Mouse (Mus musculus) intestine, embryonic 14.5 days (tissue): Measurements from ENCODE around the gene Pkn2. TPM values are rescaled to one million over a fixed set of nuclear protein-coding genes. Genes with fewer than 3 reads are reported as not detected.
A peak's percentile ranks its signal among the peaks of the same experiment; 100 is the strongest.

Experiments
- ATAC-seq: fragments of 200-750 bp; cut with Nextera tagmentation; replicated peaks from 2 replicates; pipeline ENCODE4 v1.8.0; 2017; ENCODE audit warnings: low read depth, moderate number of reproducible peaks, moderate TSS enrichment, moderate library complexity; ENCODE audit not compliant: low FRiP score, low TSS enrichment
- DNase-seq: peaks from one replicate; pipeline ENCODE4 v3.0.0-alpha.2; 2018; ENCODE audit warnings: low spot score
- H3K27ac ChIP-seq: fragments of 300-500 bp; sonication (generic); 2 replicates; pipeline ENCODE4 v1.5.1; 2014; ENCODE audit warnings: low read depth, mild to moderate bottlenecking, control low read depth
- H3K27me3 ChIP-seq: fragments of 300-500 bp; sonication (generic); replicated peaks from 2 replicates; pipeline ENCODE4 v1.6.1; 2014; ENCODE audit warnings: low read length, control low read depth; ENCODE audit not compliant: control insufficient read depth, insufficient read depth
- H3K36me3 ChIP-seq: fragments of 300-500 bp; sonication (generic); 2 replicates; pipeline ENCODE4 v1.6.1; 2014; ENCODE audit warnings: low read length, control low read depth; ENCODE audit not compliant: control insufficient read depth, insufficient read depth
- H3K4me1 ChIP-seq: fragments of 300-500 bp; sonication (generic); replicated peaks from 2 replicates; pipeline ENCODE4 v1.6.1; 2014; ENCODE audit warnings: low read length, control low read depth, mixed read lengths; ENCODE audit not compliant: control insufficient read depth, insufficient read depth
- H3K4me2 ChIP-seq: fragments of 300-500 bp; sonication (generic); 2 replicates; pipeline ENCODE4 v1.6.1; 2014; ENCODE audit warnings: low read length
- H3K4me3 ChIP-seq: fragments of 300-500 bp; sonication (generic); 2 replicates; pipeline ENCODE4 v1.5.1; 2014; ENCODE audit warnings: low read depth, low read length, control low read depth, mixed read lengths
- H3K9ac ChIP-seq: fragments of 300-500 bp; sonication (generic); 2 replicates; pipeline ENCODE4 v1.6.1; 2014; ENCODE audit warnings: mild to moderate bottlenecking, low read length
- H3K9me3 ChIP-seq: fragments of 300-500 bp; sonication (generic); 2 replicates; pipeline ENCODE4 v1.6.1; 2016; ENCODE audit warnings: low read length, control low read depth; ENCODE audit not compliant: control insufficient read depth
- WGBS: fragments of 180-500 bp; shearing (Covaris S2); extraction: QIAGEN DNeasy Blood & Tissue Kit; methylation state at CpG from one replicate; pipeline ENCODE4 v1.1.7; 2014; 5-methylcytosine and 5-hydroxymethylcytosine counted together
- polyA plus RNA-seq: library from polyadenylated mRNA; unstranded; fragments of >200 nt; fragmentation: Nextera tagmentation; extraction: Ambion mirVana; gene quantifications from 2 replicates; pipeline ENCODE4 v1.2.1, GENCODE M21; 2014

Pkn2 gene
- polyA plus RNA-seq, 1 experiment from 2014 or later: 51.5 TPM

- H3K9ac ChIP-seq: peak within 1 kb of the TSS; percentile 96
- under 1% methylated on average over 64 of the region's 64 CpGs for WGBS
- H3K4me3 ChIP-seq: peak within 1 kb of the TSS; percentile 97
- peak; percentile 99 for ATAC-seq
- H3K9me3 ChIP-seq: no peaks in the 10 kb centered on the region
- H3K27me3 ChIP-seq: no peaks in the 10 kb centered on the region
- DNase-seq: peak; percentile 98
- peaks cover 11% of the 10 kb centered on the region for H3K4me1 ChIP-seq
- peak within 1 kb of the TSS; percentile 99 for H3K4me2 ChIP-seq
- no peaks in the 10 kb centered on the region for H3K36me3 ChIP-seq
- peak within 1 kb of the TSS; percentile 86 for H3K27ac ChIP-seq
These were observed 116.6 kb downstream of the Pkn2 start, which contains the start of gene Gtf2b for GRCm38 (mm10) chr3:142764995-142765777. TSS of gene Gtf2b (plus strand) at chr3:142765045.

GRCm38 (mm10) chr3:142760356-142760755 lies 121.4 kb downstream of the Pkn2 start:
- no peak for ATAC-seq
- Histone ChIP-seq H3K9me3 (no peaks in the 10 kb centered on the region), H3K9ac (no peak overlapping the region), H3K27me3 (no peaks in the 10 kb centered on the region), H3K4me2 (no peak overlapping the region), H3K27ac (no peak overlapping the region), H3K4me3 (no peak overlapping the region), H3K36me3 (no peaks in the 10 kb centered on the region), H3K4me1 (no peaks in the 10 kb centered on the region)
- no peak for DNase-seq
- 73% methylated on average over 6 of the region's 6 CpGs for WGBS

GRCm38 (mm10) chr3:142758593-142758992 lies 123.2 kb downstream of the Pkn2 start:
- Histone ChIP-seq H3K4me2 (no peak overlapping the region), H3K9ac (no peak overlapping the region), H3K9me3 (no peaks in the 10 kb centered on the region), H3K27me3 (no peaks in the 10 kb centered on the region), H3K4me1 (no peaks in the 10 kb centered on the region), H3K27ac (no peak overlapping the region), H3K36me3 (no peaks in the 10 kb centered on the region), H3K4me3 (no peak overlapping the region)
- no peak for ATAC-seq
- WGBS: 89% methylated on average over 7 of the region's 7 CpGs
- no peak for DNase-seq

- DNase-seq: no peak
- H3K9ac ChIP-seq: no peak overlapping the region
These were observed 124.0 kb downstream of the Pkn2 start for GRCm38 (mm10) chr3:142757841-142758240.

GRCm38 (mm10) chr3:142755132-142755867 lies 126.5 kb downstream of the Pkn2 start:
- Histone ChIP-seq H3K4me3 (no peak overlapping the region), H3K36me3 (no peaks in the 10 kb centered on the region), H3K9me3 (no peaks in the 10 kb centered on the region), H3K4me2 (no peak overlapping the region), H3K27ac (no peak overlapping the region), H3K4me1 (no peaks in the 10 kb centered on the region), H3K27me3 (no peaks in the 10 kb centered on the region), H3K9ac (no peak overlapping the region)
- 83% methylated on average over 18 of the region's 18 CpGs for WGBS
- DNase-seq: no peak
- ATAC-seq: no peak

More at GRCm38 (mm10) chr3:142757841-142758240, 124.0 kb downstream of the Pkn2 start:
- no peak overlapping the region for H3K4me2 ChIP-seq
- no peak overlapping the region for H3K4me3 ChIP-seq
- H3K4me1 ChIP-seq: no peaks in the 10 kb centered on the region
- no peaks in the 10 kb centered on the region for H3K36me3 ChIP-seq
- WGBS: 48% methylated on average over 12 of the region's 12 CpGs
- no peak overlapping the region for H3K27ac ChIP-seq
- H3K9me3 ChIP-seq: no peaks in the 10 kb centered on the region
- no peaks in the 10 kb centered on the region for H3K27me3 ChIP-seq
- no peak for ATAC-seq

GRCm38 (mm10) chr3:142749131-142749530 lies 132.7 kb downstream of the Pkn2 start:
- H3K4me2 ChIP-seq: no peak overlapping the region
- WGBS: 84% methylated on average over 16 of the region's 16 CpGs
- H3K36me3 ChIP-seq: no peaks in the 10 kb centered on the region
- H3K9me3 ChIP-seq: no peaks in the 10 kb centered on the region
- H3K4me3 ChIP-seq: no peak overlapping the region
- ATAC-seq (no peak), DNase-seq (no peak)
- H3K27ac ChIP-seq: no peak overlapping the region
- H3K4me1 ChIP-seq: no peaks in the 10 kb centered on the region
- no peaks in the 10 kb centered on the region for H3K27me3 ChIP-seq
- H3K9ac ChIP-seq: no peak overlapping the region

GRCm38 (mm10) chr3:142747673-142748072 lies 134.1 kb downstream of the Pkn2 start:
- no peaks in the 10 kb centered on the region for H3K36me3 ChIP-seq
- H3K27ac ChIP-seq: no peak overlapping the region
- ATAC-seq: no peak
- WGBS: 95% methylated on average over 7 of the region's 7 CpGs
- no peaks in the 10 kb centered on the region for H3K9me3 ChIP-seq
- no peak overlapping the region for H3K4me3 ChIP-seq
- H3K4me2 ChIP-seq: no peak overlapping the region
- H3K27me3 ChIP-seq: no peaks in the 10 kb centered on the region
- H3K9ac ChIP-seq: no peak overlapping the region
- peak; percentile 16 for DNase-seq
- no peaks in the 10 kb centered on the region for H3K4me1 ChIP-seq

GRCm38 (mm10) chr3:142745076-142745475 lies 136.7 kb downstream of the Pkn2 start:
- DNase-seq: no peak
- Histone ChIP-seq H3K27me3 (no peaks in the 10 kb centered on the region), H3K4me1 (no peaks in the 10 kb centered on the region), H3K9ac (no peak overlapping the region), H3K4me3 (no peak overlapping the region), H3K9me3 (no peaks in the 10 kb centered on the region), H3K27ac (no peak overlapping the region), H3K4me2 (no peak overlapping the region), H3K36me3 (no peaks in the 10 kb centered on the region)
- WGBS: 98% methylated on average over 2 of the region's 2 CpGs
- ATAC-seq: no peak
